Mouse (Mus musculus): ENCODE measurements around the gene Pmis2. TPM values are rescaled to one million over a fixed set of nuclear protein-coding genes. Genes with fewer than 3 reads are reported as not detected.

The Pmis2 gene
- polyA plus RNA-seq, 1 experiment from 2014 or later, result not detected

DNA sequence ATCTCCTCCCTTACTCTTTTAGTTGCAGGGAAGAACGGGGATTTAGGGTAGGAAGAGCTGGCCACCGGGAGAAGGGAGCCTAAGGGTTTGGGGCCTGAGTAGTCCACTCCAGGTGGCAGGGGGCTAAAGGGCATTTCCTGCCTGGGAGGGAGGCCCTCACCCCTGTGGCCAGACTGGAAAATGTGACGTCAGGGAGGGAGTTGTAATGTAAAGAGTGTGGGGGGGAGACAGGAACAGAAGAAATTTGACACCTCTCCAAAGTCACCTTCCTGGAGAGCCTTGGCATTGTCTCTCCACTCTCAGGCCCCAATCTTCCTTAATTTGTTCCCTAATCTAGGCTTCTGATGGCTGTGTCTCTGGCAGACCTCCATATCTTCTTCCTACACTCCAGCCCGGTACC, 32.3 kb downstream of the Pmis2 start:
- Histone ChIP-seq H3K4me1 (ENCODE audit: control insufficient read depth, insufficient read depth, low read depth, low read length) (peaks cover 3% of the 10 kb centered on the region; the same call in 1 of the 2 replicates), H3K36me3 (ENCODE audit: control insufficient read depth, insufficient read depth, low read length) (peaks cover 31% of the 10 kb centered on the region), H3K27ac (ENCODE audit: low read depth, low read length) (no peak overlapping the region), H3K9ac (ENCODE audit: low read depth, low read length) (no peak overlapping the region), H3K27me3 (replicated peaks; ENCODE audit: control insufficient read depth, insufficient read depth, low read length) (peaks cover 26% of the 10 kb centered on the region), H3K4me3 (ENCODE audit: low read length) (no peak overlapping the region), H3K4me2 (ENCODE audit: low read length) (no peak overlapping the region), H3K9me3 (ENCODE audit: control insufficient read depth, low read length) (no peaks in the 10 kb centered on the region)
- ATAC-seq, result no peak
- 31% methylated on average over 4 of the region's 4 CpGs for WGBS

DNA sequence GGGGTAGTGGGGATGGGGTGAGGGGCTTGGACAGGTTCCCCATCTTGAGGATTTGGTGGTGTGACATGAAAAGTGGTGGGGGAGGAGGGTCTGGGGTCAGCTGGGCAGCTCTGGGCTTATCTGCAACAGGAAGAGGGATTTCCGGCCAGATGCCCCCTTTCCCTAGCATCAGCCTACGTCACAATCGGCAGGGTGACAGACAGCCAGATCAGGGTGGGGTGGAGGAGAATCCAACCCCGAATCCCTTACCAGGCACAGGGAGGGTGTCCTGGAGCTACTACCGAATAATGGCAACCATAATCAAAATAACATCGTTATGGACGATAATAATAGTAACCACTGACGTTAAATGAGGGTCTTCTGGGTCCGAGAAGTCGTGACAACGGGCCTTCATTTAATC, 35.0 kb downstream of the Pmis2 start:
- no peaks in the 10 kb centered on the region for H3K9me3 ChIP-seq (ENCODE audit: control insufficient read depth, low read length)
- no peak overlapping the region for H3K9ac ChIP-seq (ENCODE audit: low read depth, low read length)
- no peak overlapping the region for H3K4me3 ChIP-seq (ENCODE audit: low read length)
- H3K36me3 ChIP-seq (ENCODE audit: control insufficient read depth, insufficient read depth, low read length), result peaks cover 13% of the 10 kb centered on the region
- peaks cover 3% of the 10 kb centered on the region; the same call in 1 of the 2 replicates for H3K4me1 ChIP-seq (ENCODE audit: control insufficient read depth, insufficient read depth, low read depth, low read length)
- ATAC-seq, result no peak
- peaks cover 45% of the 10 kb centered on the region for H3K27me3 ChIP-seq (replicated peaks; ENCODE audit: control insufficient read depth, insufficient read depth, low read length)
- no peak overlapping the region for H3K4me2 ChIP-seq (ENCODE audit: low read length)
- 31% methylated on average over 11 of the region's 11 CpGs for WGBS
- no peak overlapping the region for H3K27ac ChIP-seq (ENCODE audit: low read depth, low read length)

DNA sequence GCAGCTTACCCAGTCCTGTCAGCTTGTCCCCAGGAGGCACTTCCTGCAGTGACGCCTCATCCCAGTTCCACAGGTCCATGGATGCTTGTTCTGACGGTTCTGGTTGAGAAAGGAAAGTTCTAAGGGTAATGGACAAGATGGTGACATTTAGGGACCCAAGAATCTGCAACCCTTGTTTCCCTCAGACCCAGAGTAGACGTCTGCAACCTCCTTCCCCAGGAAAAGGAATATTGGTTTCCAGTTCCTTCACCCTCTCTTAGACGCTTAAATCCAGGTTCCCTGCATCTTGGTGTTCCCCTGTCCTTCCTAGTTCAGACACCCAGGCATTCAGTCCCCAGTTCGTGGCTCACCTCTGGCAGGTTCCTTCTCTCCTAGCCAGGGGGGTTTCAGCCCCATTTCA, 35.7 kb downstream of the Pmis2 start, which contains the start of gene Etv2:
Gene Etv2, minus strand, starts transcription at position 101 of the 400 bp plus-strand sequence.
- peak within 1 kb of the TSS; percentile 18; the same call in 1 of the 2 replicates for H3K4me2 ChIP-seq (ENCODE audit: low read length)
- 1% methylated on average over 5 of the region's 5 CpGs for WGBS

DNA sequence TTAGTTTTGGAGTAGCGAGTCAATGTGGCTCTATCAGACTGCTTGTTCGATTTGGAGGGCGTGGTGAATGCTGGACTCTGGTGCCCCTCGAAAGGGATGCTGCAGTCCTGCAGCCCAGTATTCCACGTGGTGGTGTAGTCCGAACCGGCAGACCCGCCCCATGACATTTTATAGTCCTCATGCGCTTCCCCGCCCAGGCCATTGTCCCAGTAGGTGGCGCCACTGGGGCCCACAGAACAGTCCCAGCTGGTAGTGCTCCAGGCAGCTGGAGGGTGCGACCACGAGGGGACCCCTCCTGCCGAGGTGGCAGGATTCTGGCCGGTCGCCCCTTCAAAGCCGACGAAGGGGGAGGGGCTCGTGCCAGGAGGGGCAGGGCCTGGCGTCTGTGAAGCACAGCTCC, 36.8 kb downstream of the Pmis2 start:
- H3K36me3 ChIP-seq (ENCODE audit: control insufficient read depth, insufficient read depth, low read length), result no peaks in the 10 kb centered on the region
- peak overlapping the region; percentile 18; the same call in 1 of the 2 replicates for H3K4me2 ChIP-seq (ENCODE audit: low read length)
- no peak overlapping the region for H3K27ac ChIP-seq (ENCODE audit: low read depth, low read length)
- no peaks in the 10 kb centered on the region for H3K9me3 ChIP-seq (ENCODE audit: control insufficient read depth, low read length)
- peaks cover 47% of the 10 kb centered on the region for H3K27me3 ChIP-seq (replicated peaks; ENCODE audit: control insufficient read depth, insufficient read depth, low read length)
- H3K4me1 ChIP-seq (ENCODE audit: control insufficient read depth, insufficient read depth, low read depth, low read length), result peaks cover 3% of the 10 kb centered on the region; the same call in 1 of the 2 replicates
- ATAC-seq, result no peak
- no peak overlapping the region for H3K4me3 ChIP-seq (ENCODE audit: low read length)
- WGBS, result under 1% methylated on average over 20 of the region's 20 CpGs
- H3K9ac ChIP-seq (ENCODE audit: low read depth, low read length), result no peak overlapping the region

More for the DNA sequence above, 35.7 kb downstream of the Pmis2 start, which contains the start of gene Etv2:
- H3K36me3 ChIP-seq (ENCODE audit: control insufficient read depth, insufficient read depth, low read length), result peaks cover 7% of the 10 kb centered on the region
- H3K9me3 ChIP-seq (ENCODE audit: control insufficient read depth, low read length), result no peaks in the 10 kb centered on the region
- H3K27me3 ChIP-seq (replicated peaks; ENCODE audit: control insufficient read depth, insufficient read depth, low read length), result peaks cover 45% of the 10 kb centered on the region
- no peak within 1 kb of the TSS for H3K9ac ChIP-seq (ENCODE audit: low read depth, low read length)
- H3K4me3 ChIP-seq (ENCODE audit: low read length), result no peak within 1 kb of the TSS
- H3K4me1 ChIP-seq (ENCODE audit: control insufficient read depth, insufficient read depth, low read depth, low read length), result peaks cover 3% of the 10 kb centered on the region; the same call in 1 of the 2 replicates
- ATAC-seq, result no peak
- no peak within 1 kb of the TSS for H3K27ac ChIP-seq (ENCODE audit: low read depth, low read length)

DNA sequence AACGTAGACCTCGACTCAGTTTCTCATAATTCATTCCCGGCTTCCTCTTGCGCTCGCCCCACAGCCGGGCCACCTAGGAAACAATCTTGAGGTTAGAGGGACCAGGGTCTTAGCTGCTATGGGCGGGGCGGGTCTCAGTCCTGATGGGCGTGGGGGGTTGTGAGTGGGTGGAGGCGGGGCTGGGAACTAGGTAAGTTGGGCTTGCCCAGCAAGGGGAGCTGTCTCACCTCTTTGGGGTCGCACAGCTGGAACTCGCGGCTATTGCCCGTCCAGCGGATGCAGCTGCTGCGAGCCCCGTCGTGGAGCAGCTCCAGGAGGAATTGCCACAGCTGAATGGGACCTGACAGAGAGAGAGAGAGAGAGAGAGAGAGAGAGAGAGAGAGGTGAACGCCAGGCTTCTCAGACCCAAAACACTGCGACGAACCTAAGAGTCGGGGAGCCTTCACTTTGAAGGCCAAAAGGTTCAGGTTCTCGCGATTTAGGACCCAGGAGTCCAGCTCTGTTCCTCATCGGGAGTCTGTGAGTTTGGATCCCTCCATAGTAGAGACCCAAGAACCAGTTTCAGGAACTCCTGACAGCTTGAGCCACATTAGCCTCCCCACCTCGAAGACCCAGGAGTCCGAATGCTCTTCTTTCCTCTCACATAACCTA, 37.5 kb downstream of the Pmis2 start:
- Histone ChIP-seq H3K4me1 (ENCODE audit: control insufficient read depth, insufficient read depth, low read depth, low read length) (peaks cover 3% of the 10 kb centered on the region; the same call in 1 of the 2 replicates), H3K36me3 (ENCODE audit: control insufficient read depth, insufficient read depth, low read length) (no peaks in the 10 kb centered on the region), H3K4me2 (ENCODE audit: low read length) (no peak overlapping the region), H3K9ac (ENCODE audit: low read depth, low read length) (no peak overlapping the region; the same call in 1 of the 2 replicates), H3K27me3 (replicated peaks; ENCODE audit: control insufficient read depth, insufficient read depth, low read length) (peaks cover 47% of the 10 kb centered on the region), H3K9me3 (ENCODE audit: control insufficient read depth, low read length) (no peaks in the 10 kb centered on the region), H3K4me3 (ENCODE audit: low read length) (no peak overlapping the region), H3K27ac (ENCODE audit: low read depth, low read length) (no peak overlapping the region)
- 7% methylated on average over 27 of the region's 27 CpGs for WGBS
- ATAC-seq, result no peak

DNA sequence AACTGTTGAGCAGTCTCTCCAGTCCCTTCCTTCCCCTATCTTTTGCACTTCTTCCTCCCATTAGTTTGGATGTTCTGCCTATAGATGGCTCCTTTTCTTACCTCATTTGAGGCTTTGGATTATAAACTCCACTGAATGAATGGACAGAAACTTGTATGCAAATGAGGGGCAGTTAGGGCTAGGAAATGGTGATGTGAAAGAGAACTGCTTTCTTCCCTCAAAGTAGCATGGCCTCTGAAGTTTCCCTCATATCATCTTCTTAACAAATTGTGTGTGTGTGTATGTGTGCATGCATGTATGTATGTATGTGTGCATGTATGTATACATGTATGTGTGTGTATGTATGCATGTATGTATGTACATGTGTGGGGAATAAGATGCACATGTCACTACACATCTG, 42.4 kb downstream of the Pmis2 start:
- no peak overlapping the region for H3K4me3 ChIP-seq (ENCODE audit: low read length)
- H3K4me2 ChIP-seq (ENCODE audit: low read length), result no peak overlapping the region
- no peak overlapping the region for H3K27ac ChIP-seq (ENCODE audit: low read depth, low read length)
- H3K27me3 ChIP-seq (replicated peaks; ENCODE audit: control insufficient read depth, insufficient read depth, low read length), result peaks cover 20% of the 10 kb centered on the region
- ATAC-seq, result no peak
- no peak overlapping the region for H3K9ac ChIP-seq (ENCODE audit: low read depth, low read length)
- peaks cover 9% of the 10 kb centered on the region for H3K4me1 ChIP-seq (ENCODE audit: control insufficient read depth, insufficient read depth, low read depth, low read length)
- H3K36me3 ChIP-seq (ENCODE audit: control insufficient read depth, insufficient read depth, low read length), result peaks cover 3% of the 10 kb centered on the region; the same call in 1 of the 2 replicates
- no peaks in the 10 kb centered on the region for H3K9me3 ChIP-seq (ENCODE audit: control insufficient read depth, low read length)

DNA sequence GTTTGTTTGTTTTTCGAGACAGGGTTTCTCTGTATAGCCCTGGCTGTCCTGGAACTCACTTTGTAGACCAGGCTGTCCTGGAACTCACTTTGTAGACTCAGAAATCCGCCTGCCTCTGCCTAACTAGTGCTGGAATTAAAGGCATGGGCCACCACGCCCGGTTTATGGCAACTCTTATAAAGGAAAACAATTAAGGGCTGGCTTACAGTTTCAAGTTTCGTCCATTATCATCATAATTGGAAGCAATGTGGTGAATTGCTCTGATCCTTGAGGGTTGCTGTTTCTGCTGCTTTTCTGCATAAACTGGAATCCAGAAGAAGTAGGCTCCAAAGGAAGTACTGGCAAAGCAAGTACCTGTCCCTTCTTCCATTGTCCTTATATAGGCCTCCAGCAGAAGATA, 44.8 kb downstream of the Pmis2 start:
- Histone ChIP-seq H3K9me3 (ENCODE audit: control insufficient read depth, low read length) (no peaks in the 10 kb centered on the region), H3K27me3 (replicated peaks; ENCODE audit: control insufficient read depth, insufficient read depth, low read length) (peaks cover 2% of the 10 kb centered on the region; the same call in 1 of the 2 replicates), H3K27ac (ENCODE audit: low read depth, low read length) (no peak overlapping the region), H3K4me3 (ENCODE audit: low read length) (no peak overlapping the region), H3K36me3 (ENCODE audit: control insufficient read depth, insufficient read depth, low read length) (peaks cover 17% of the 10 kb centered on the region), H3K4me2 (ENCODE audit: low read length) (no peak overlapping the region; the same call in 1 of the 2 replicates), H3K9ac (ENCODE audit: low read depth, low read length) (no peak overlapping the region), H3K4me1 (ENCODE audit: control insufficient read depth, insufficient read depth, low read depth, low read length) (peaks cover 9% of the 10 kb centered on the region)
- 93% methylated on average over 5 of the region's 5 CpGs for WGBS
- ATAC-seq, result no peak

DNA sequence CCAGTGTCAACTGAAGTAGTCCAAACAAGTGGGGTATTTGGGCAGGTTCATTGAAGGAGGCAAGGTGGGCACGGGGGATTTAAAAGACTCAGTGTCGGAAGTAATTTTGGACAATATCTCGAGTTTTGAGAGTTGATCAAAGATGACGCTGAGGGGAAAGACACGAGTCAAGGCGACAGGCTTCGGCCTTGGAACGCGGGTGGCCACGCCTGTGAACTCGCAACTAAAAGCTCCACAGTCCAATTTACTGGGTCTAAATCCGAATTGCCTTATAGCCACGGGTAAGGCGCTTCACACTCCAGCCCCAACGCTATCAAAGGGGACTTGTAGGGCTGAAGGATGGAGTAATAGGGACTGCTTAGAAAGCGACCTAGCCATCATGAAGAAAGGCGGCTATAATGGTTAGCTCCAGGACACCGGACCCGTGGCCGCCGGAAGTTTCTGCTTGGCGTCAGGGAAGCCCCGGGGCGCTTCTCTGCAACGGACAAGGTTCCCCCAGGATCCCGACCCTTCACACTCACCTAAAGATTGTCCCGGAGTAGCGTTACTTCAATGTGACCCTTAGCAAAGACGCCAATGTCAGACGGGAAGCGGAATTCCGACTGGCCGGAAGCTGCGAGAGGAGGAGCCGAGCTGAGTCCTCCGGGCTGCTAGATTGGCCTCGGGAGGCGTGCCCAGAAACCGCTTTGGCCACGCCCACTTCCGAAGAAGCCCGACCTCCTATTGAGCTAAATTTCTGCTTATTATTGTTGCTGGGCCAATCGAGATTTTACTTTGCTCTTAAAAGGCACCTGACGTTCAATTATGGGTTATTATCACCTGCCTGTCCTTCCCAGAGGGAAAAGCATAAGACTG, 45.6 kb downstream of the Pmis2 start, which contains the start of gene Cox6b1:
Gene Cox6b1, minus strand, starts transcription at position 622 of the 855 bp plus-strand sequence.
- peak within 1 kb of the TSS; percentile 71 for H3K4me3 ChIP-seq (ENCODE audit: low read length)
- peak within 1 kb of the TSS; percentile 63 for H3K27ac ChIP-seq (ENCODE audit: low read depth, low read length)
- H3K27me3 ChIP-seq (replicated peaks; ENCODE audit: control insufficient read depth, insufficient read depth, low read length), result peaks cover 2% of the 10 kb centered on the region; the same call in 1 of the 2 replicates
- 2% methylated on average over 44 of the region's 44 CpGs for WGBS
- peak within 1 kb of the TSS; percentile 96 for H3K4me2 ChIP-seq (ENCODE audit: low read length)
- peaks cover 18% of the 10 kb centered on the region for H3K36me3 ChIP-seq (ENCODE audit: control insufficient read depth, insufficient read depth, low read length)
- no peaks in the 10 kb centered on the region for H3K9me3 ChIP-seq (ENCODE audit: control insufficient read depth, low read length)
- peaks cover 9% of the 10 kb centered on the region for H3K4me1 ChIP-seq (ENCODE audit: control insufficient read depth, insufficient read depth, low read depth, low read length)
- H3K9ac ChIP-seq (ENCODE audit: low read depth, low read length), result peak within 1 kb of the TSS; percentile 81
- ATAC-seq, result peak; percentile 95

Data from hindbrain, embryonic 16.5 days (tissue).